Mouse (Mus musculus) lung, embryonic 14.5 days (tissue): Measurements from ENCODE around the gene Gm20388. TPM values are rescaled to one million over a fixed set of nuclear protein-coding genes. Genes with fewer than 3 reads are reported as not detected.

Experiments
- ATAC-seq: fragments of 200-750 bp; cut with Nextera tagmentation; 2 replicates; pipeline ENCODE4 v1.8.0; 2017; ENCODE audit warnings: mild to moderate bottlenecking, moderate TSS enrichment, moderate library complexity; ENCODE audit not compliant: insufficient read depth
- DNase-seq: peaks from one replicate; pipeline ENCODE4 v3.0.0-alpha.2; 2015
- H3K27ac ChIP-seq: fragments of 300-500 bp; sonication (generic); 2 replicates; pipeline ENCODE4 v1.5.1; 2014; ENCODE audit warnings: low read depth, mild to moderate bottlenecking, moderate library complexity
- H3K27me3 ChIP-seq: fragments of 300-500 bp; sonication (generic); 2 replicates; pipeline ENCODE4 v1.6.1; 2014; ENCODE audit warnings: low read length, control low read depth; ENCODE audit not compliant: insufficient read depth
- H3K36me3 ChIP-seq: fragments of 300-500 bp; sonication (generic); 2 replicates; pipeline ENCODE4 v1.6.1; 2014; ENCODE audit warnings: control low read depth; ENCODE audit not compliant: insufficient read depth
- H3K4me1 ChIP-seq: fragments of 300-500 bp; sonication (generic); 2 replicates; pipeline ENCODE4 v1.6.1; 2014; ENCODE audit warnings: antibody characterized with exemption, control low read depth; ENCODE audit not compliant: insufficient read depth
- H3K4me2 ChIP-seq: fragments of 300-500 bp; sonication (generic); 2 replicates; pipeline ENCODE4 v1.6.1; 2014; ENCODE audit warnings: mild to moderate bottlenecking
- H3K4me3 ChIP-seq: fragments of 300-500 bp; sonication (generic); 2 replicates; pipeline ENCODE4 v1.5.1; 2014; ENCODE audit warnings: low read depth, low read length
- H3K9ac ChIP-seq: fragments of 300-500 bp; sonication (generic); 2 replicates; pipeline ENCODE4 v1.6.1; 2014
- H3K9me3 ChIP-seq: fragments of 300-500 bp; sonication (generic); 2 replicates; pipeline ENCODE4 v1.6.1; 2016; ENCODE audit warnings: low read depth, low read length, control low read depth
- CTCF ChIP-seq: IDR thresholded peaks from 2 replicates; pipeline ENCODE4 v1.5.1; 2016; ENCODE audit warnings: antibody characterized with exemption, low read depth
- whole genome bisulfite sequencing: fragments of 180-500 bp; shearing (Covaris S2); extraction: QIAGEN DNeasy Blood & Tissue Kit; methylation state at CpG from one replicate; pipeline ENCODE4 v1.1.7; 2014; 5-methylcytosine and 5-hydroxymethylcytosine counted together
- polyA plus RNA-seq: library from polyadenylated mRNA; unstranded; fragments of >200 nt; fragmentation: Nextera tagmentation; extraction: Ambion mirVana; gene quantifications from 2 replicates; pipeline ENCODE4 v1.2.1, GENCODE M21; 2014

Gene Gm20388
- polyA plus RNA-seq, 1 experiment from 2014 or later = not detected

- TF ChIP-seq CTCF = no peak
- WGBS = 79% methylated on average over 4 of the region's 4 CpGs
Observed at GRCm38 (mm10) chr8:120700053-120700452, 789.4 kb downstream of the Gm20388 start.

GRCm38 (mm10) chr8:120701758-120702465, 791.3 kb downstream of the Gm20388 start:
- no peak for ATAC-seq
- 50% methylated on average over 19 of the region's 19 CpGs for WGBS
- H3K27ac ChIP-seq = no peak overlapping the region

More at GRCm38 (mm10) chr8:120700053-120700452, 789.4 kb downstream of the Gm20388 start:
- no peak overlapping the region for H3K4me2 ChIP-seq
- 0 out of 2 replicates have a peak overlapping the region, but pooled peaks have one; percentile 8 for H3K27ac ChIP-seq
- H3K9ac ChIP-seq = no peak overlapping the region
- no peaks in the 10 kb centered on the region for H3K27me3 ChIP-seq
- no peak for DNase-seq
- ATAC-seq = no peak
- no peak overlapping the region for H3K4me3 ChIP-seq
- H3K4me1 ChIP-seq = peaks cover 30% of the 10 kb centered on the region
- no peaks in the 10 kb centered on the region for H3K9me3 ChIP-seq
- H3K36me3 ChIP-seq = no peaks in the 10 kb centered on the region

GRCm38 (mm10) chr8:120704203-120704602, 793.6 kb downstream of the Gm20388 start:
- H3K9ac ChIP-seq = no peak overlapping the region
- no peak overlapping the region for H3K4me2 ChIP-seq
- DNase-seq (peak; percentile 43), ATAC-seq (no peak)
- no peak overlapping the region for H3K27ac ChIP-seq
- TF ChIP-seq CTCF = no peak
- H3K27me3 ChIP-seq = no peaks in the 10 kb centered on the region
- WGBS = 41% methylated on average over 9 of the region's 9 CpGs
- no peaks in the 10 kb centered on the region for H3K9me3 ChIP-seq
- no peak overlapping the region for H3K4me3 ChIP-seq
- H3K4me1 ChIP-seq = peaks cover 6% of the 10 kb centered on the region; the same call in 1 of the 2 replicates
- H3K36me3 ChIP-seq = no peaks in the 10 kb centered on the region

More at GRCm38 (mm10) chr8:120701758-120702465, 791.3 kb downstream of the Gm20388 start:
- Histone ChIP-seq H3K27me3 (no peaks in the 10 kb centered on the region), H3K36me3 (no peaks in the 10 kb centered on the region), H3K4me2 (no peak overlapping the region), H3K4me1 (peaks cover 20% of the 10 kb centered on the region), H3K9me3 (no peaks in the 10 kb centered on the region), H3K4me3 (no peak overlapping the region), H3K9ac (no peak overlapping the region; the same call in 1 of the 2 replicates)
- no peak for TF ChIP-seq CTCF
- DNase-seq = no peak

GRCm38 (mm10) chr8:120705163-120705562, 794.5 kb downstream of the Gm20388 start:
- DNase-seq (no peak), ATAC-seq (no peak)
- no peaks in the 10 kb centered on the region for H3K36me3 ChIP-seq
- 77% methylated on average over 15 of the region's 15 CpGs for WGBS
- no peak overlapping the region for H3K4me2 ChIP-seq
- H3K4me1 ChIP-seq = no peaks in the 10 kb centered on the region
- H3K9me3 ChIP-seq = no peaks in the 10 kb centered on the region
- no peak for TF ChIP-seq CTCF
- no peak overlapping the region for H3K4me3 ChIP-seq
- H3K27me3 ChIP-seq = no peaks in the 10 kb centered on the region
- no peak overlapping the region for H3K27ac ChIP-seq
- no peak overlapping the region for H3K9ac ChIP-seq

GRCm38 (mm10) chr8:120706193-120706592, 795.6 kb downstream of the Gm20388 start:
- Histone ChIP-seq H3K27ac (no peak overlapping the region), H3K9me3 (no peaks in the 10 kb centered on the region), H3K9ac (no peak overlapping the region), H3K4me3 (no peak overlapping the region), H3K27me3 (no peaks in the 10 kb centered on the region), H3K4me1 (no peaks in the 10 kb centered on the region), H3K36me3 (no peaks in the 10 kb centered on the region), H3K4me2 (no peak overlapping the region)
- no peak for ATAC-seq
- DNase-seq = no peak
- 69% methylated on average over 3 of the region's 3 CpGs for WGBS
- TF ChIP-seq CTCF = no peak

GRCm38 (mm10) chr8:120709176-120709575, 798.5 kb downstream of the Gm20388 start:
- Histone ChIP-seq H3K27me3 (no peaks in the 10 kb centered on the region), H3K36me3 (no peaks in the 10 kb centered on the region), H3K27ac (no peak overlapping the region), H3K4me1 (no peaks in the 10 kb centered on the region), H3K9me3 (no peaks in the 10 kb centered on the region), H3K4me3 (no peak overlapping the region), H3K4me2 (no peak overlapping the region), H3K9ac (no peak overlapping the region)
- WGBS = 66% methylated on average over 10 of the region's 10 CpGs
- no peak for TF ChIP-seq CTCF
- ATAC-seq (no peak), DNase-seq (no peak)

- ATAC-seq (no peak), DNase-seq (no peak)
- no peaks in the 10 kb centered on the region for H3K4me1 ChIP-seq
- H3K4me2 ChIP-seq = no peak overlapping the region
- no peak overlapping the region for H3K4me3 ChIP-seq
- H3K27ac ChIP-seq = no peak overlapping the region
- TF ChIP-seq CTCF = no peak
- no peak overlapping the region for H3K9ac ChIP-seq
- H3K36me3 ChIP-seq = no peaks in the 10 kb centered on the region
- 77% methylated on average over 6 of the region's 6 CpGs for WGBS
- no peaks in the 10 kb centered on the region for H3K27me3 ChIP-seq
- no peaks in the 10 kb centered on the region for H3K9me3 ChIP-seq
Observed at GRCm38 (mm10) chr8:120715200-120715599, 804.6 kb downstream of the Gm20388 start.
